Mouse (Mus musculus): ENCODE measurements at regions not wholly inside any gene's neighbourhood (a gene's known extent, or its start where the extent isn't known, plus 50 kb on each side); places are given as distances from the start of the nearest gene placed in this dataset.
A peak's percentile ranks its signal among the peaks of the same experiment; 100 is the strongest.

DNA sequence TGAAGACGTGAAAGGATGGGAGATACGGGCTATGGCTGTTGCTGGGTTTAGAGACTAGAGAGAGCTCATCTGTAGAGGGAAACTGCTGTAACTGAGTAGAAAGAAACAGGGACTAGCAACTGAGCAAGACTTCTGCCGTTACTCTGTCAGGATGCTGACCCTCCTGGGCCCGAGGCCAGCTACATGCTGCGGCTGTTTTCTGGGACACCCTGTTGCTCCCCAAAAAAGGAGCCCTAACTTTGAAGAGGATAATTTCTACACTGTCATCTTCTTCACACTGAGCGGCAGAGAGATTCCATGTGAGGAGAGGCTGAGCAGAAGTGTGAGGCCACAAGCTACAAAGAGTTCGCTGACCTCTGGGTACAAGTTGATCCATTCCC lies 74.2 kb upstream of the Ralgps2 start:
- DNase-seq, result no peak

DNA sequence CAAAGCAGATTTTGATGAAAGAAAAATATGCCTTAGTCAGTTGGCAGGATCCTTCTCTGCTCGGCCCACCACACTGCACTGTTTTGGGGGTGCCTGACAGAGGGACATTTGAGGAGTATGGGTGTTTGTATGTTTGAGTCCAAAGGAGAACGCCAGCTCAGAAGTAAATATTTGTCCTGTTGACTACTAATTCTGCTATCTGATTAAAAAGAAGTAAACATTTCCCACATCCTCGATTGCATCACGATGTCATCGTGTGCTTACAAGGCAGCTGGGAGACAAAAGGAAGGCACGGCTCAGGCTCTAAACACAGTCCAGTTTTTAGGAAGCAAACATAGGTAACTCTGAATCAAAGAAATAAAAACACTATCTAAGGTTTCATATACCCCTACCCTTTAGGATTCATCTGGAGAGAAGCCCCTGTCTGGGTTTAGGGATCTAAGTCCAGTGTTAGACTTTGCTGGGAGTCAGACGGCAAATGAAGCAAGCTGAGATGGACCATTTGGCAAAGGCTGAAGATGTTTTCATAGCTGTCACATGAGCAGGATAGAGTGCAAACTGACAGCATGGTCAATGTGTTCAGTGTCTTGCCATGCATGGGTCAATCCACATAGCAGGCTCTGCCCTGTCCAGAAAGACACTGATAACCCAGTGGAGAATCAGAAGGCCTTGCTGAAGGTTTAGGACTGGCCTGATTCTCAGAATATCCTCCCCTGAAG lies 73.7 kb upstream of the Ralgps2 start:
- no peak for DNase-seq

DNA sequence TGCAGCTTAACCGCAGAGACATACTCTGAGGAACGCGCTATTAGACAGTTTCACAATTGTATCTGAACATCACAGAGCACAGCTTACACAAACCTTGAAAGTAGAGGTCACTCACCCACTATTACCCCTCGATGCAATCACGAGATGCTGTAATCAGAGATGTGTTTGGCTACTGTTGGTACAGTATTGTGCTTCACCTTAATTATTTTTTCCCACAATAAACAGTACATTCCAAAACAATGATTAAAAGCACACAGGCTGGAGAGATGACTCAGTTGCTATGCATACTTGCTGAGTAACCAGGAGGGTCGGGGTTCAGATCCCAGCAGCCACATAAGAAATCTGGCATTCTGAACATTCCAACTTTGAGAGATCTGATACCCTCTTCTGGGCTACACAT lies 71.8 kb upstream of the Ralgps2 start:
- DNase-seq, result no peak

DNA sequence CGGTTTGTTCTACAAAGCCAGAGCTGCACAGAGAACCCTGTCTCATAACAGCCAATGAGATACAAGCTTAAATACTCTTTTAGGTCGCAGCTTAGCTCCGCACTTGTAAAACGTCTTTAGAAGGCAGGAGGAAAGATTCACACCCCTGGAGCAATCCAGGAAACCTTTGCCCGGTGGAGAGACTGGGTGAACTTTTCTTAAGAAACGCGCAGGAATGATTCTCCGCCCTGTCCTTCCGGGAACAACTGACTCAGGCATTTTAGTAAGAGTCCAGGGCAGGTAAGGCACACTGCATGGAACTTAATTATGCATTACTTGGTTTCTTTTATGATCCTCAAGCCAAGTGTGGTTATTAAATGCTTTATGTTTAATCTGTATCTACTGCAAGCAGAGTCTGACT lies 70.0 kb upstream of the Ralgps2 start:
- DNase-seq, result no peak

DNA sequence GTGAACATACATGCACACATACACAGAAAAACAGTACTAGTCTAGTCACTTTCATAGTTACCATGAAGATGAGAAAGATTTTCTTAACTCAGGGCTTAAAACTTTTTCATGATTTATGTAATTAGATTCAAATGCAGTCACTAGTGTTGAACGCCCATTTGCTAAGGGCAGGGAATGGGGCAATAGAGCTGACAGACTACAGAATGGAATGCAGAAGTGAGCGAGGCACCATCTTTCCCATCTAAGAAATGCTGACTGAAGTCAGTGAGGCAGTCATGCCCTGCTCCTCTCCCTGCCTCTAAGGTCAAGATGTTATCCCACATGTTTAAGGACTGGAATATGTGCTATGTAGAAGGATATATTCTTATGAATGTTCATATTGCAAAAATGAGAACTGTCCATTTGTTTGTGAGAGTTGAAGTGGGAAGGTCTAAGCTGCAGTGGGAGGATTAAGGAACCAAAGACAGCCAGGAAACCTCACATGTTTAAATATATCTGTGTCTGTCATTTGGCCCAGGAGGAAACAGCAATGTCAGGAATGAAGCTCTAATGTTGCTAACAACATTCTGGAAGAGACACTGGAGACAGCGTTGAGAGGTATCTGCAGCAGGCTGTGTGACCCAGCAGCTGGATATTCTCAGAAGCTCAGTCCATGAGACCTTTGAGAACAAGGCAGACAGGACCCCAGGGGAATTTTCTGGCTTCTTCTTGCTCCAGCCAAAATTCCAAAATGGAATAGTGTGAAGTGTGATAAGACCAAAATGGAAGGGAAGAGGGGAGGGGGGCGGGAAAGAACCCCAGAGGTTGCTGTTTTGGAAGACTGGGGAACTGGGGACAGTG lies 68.7 kb upstream of the Ralgps2 start:
- DNase-seq, result no peak

DNA sequence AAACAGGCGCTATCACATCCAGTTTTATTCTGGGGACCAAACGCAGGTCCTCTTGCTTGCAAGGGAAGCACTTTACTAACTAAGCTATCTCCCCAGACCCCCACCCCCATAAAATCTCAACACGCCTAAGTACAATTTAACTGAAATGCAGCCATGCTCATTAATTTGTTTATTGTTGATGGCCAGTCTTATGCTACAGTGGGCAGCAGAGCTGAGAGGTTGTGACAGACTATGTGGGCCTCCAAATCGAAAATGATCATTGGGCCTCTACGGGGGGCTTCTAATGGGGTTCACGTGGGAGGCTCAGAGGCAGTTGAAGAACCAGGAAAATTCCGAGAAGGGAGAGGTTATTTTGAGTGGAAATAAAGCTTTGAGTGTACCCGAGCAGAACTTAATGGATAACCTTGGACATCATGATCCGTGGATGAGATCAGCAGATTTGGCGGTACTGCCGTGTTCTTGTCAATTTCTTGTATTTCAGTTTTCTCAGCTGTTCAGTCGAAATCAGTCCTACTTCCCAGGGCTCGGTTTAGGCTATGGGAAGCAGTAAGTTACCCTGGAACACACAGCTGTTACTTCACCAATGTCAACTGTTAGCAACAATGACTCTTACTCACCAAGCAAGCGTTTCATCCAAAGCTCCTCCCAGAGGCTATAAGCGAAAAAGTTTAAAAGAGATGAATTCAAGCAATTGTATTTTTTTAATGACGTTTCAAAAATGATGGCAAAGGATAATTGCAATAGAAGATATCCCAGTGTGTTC lies 65.1 kb upstream of the Ralgps2 start:
- no peak for DNase-seq

DNA sequence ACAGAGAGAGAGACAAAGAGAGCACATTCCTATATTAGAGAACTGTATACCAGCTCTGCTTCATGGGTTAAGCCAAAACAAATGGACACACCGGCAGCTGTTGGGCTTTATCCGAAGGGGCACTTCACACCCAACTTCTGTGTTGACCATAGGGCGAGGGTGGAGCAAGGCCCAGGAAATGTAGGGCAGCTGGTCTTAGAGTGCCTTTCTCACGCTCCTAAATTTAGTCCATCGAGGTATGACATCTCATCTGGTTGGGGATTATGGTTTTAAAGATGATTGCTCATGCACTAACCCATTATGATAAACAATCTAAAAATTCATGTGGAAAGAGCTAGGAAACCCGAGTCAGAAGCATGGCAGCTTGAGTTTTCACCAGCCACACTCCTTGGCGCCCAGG lies 63.6 kb upstream of the Ralgps2 start:
- no peak for DNase-seq

DNA sequence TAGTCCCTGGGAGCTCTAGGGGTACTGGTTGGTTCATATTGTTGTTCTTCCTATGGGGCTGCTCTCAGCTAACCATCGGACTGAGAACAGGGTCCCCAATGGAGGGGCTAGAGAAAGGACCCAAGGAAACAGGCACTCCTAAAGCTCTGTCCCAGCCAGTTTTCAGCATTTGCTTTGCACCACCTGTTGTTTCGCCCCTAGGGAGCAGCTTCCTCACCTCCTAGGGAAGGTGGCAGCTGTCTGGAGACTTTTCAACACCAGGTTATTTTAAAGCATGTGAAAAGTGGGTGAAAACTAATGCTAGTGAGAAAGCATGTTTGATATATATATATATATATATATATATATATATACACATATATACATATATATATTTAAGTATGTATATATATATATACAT lies 62.8 kb upstream of the Ralgps2 start:
- DNase-seq, result no peak

DNA sequence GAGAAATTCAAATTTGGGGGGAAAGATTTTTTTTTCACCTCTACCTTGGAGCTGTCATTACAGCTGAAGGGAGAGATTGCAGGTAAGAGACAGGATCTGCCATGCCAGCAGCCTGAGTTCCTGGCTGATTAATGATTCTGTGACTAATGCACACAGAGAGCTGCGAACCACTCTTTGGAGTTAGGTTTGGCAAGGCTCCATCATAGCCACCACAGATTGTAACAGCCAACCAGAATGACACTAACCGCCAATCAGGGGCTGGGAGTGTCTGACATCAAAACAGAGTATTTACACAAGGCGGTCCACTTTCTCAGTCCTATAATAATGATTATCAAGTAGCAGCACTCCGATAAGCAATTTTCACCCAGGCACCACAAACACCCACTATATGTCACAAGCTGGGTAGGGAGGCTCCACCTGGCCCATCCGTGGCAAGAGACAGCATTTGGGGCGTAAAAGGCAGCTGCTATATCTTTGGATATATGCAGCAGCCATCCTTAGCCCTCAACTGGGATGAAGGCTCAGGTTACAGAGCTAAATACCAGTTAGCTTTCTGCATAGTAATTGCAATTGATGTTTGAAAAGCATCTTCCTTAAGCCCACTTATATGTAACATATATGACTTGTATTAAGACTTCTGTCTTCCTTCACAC lies 61.7 kb upstream of the Ralgps2 start:
- DNase-seq, result no peak

DNA sequence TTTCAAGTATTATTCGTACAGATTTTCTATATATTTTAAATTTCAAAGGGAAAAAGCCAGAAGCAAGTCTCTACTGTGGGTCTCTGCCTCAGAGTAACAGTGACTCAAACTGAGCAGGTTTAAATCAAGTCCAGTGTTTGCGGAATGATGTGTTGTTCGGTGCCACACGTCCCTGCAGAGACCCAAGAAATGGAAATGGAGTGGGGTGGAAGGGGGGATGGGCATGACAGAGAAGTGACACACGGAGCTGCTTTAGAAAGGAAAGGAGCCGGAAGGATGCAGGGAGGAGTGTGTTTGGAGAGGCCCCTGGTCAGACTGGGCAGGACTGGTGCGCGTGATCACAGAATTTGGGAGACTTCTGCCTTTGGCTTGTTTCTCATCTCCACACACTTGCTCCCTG lies 60.5 kb upstream of the Ralgps2 start:
- DNase-seq, result no peak

DNA sequence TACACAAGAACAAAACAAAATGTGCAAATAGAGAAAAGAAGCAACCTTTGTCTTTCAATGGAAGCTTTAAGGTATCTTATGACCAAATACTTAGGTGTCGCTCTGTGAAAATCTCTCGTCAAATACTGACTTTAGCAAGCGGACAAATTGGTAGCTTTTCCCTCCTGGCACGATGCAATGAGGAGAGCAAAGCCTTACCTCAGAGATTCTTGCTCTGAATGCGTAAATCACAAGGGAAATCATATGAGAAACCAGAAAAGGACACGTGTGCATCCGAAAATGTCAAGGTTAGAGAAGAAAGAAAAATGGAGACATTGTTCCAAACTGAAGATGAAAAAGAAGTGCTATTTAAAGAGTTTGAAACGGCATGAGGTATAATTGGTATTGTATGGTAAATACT lies 59.8 kb upstream of the Ralgps2 start:
- DNase-seq, result no peak

DNA sequence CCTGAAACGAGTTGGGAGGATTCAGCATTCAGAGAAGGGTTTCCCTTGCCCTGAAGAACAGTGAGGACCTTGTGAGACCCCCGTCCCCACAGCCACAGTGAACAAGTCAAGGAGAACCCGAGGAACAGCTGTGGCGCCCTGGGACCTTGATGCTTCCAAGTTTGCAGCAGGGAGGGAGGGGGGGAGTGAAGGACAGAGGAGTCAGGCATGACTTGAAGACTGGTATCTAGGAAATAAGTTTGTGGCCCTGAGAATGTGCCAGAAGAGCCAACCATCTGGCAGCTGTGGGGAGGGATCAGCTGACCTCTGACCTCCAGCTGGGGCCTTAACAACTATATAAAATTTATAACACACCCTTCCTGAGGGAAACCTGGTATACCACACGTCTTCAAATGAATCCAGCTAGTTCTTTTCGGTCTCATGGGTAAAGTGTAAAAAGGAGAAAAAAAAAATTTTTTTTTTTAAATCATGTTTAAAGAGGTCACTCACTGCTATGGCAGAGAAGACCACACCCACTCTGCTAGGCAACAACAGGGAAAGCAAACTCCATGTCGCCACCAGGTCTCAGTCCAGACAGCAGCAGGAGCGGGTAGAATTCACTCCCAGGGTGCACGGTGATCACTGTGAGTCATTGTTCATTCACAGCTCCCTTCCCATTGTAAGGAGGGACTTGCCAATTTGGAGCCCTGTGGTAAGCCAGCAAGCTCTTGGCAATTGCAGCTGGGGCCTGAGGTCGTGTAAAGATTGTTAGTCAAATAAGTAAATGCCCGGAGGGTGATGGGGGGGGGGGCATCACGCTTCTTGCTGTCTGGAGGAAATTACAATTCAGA lies 58.3 kb upstream of the Ralgps2 start:
- DNase-seq, result peak; percentile 19

DNA sequence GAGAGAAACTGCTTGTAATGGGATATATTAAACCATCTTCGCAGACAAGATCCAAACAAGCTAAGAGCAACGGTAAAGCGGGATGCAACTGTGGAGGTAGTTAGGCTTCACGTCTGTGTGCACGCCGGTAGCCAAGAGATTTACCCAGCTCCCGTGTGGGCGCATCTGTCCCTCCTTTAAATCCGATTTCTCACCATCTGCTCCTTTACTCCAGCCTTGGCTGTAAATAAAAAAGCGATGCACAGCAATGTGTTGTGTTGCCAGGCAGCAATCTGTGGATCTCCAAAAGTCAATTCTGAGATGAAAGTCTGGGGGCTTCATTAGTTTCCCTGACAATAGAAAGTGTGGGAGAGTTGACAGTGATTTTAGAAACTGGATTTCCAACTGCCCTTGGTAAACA lies 57.6 kb upstream of the Ralgps2 start:
- peak; percentile 76 for DNase-seq

DNA sequence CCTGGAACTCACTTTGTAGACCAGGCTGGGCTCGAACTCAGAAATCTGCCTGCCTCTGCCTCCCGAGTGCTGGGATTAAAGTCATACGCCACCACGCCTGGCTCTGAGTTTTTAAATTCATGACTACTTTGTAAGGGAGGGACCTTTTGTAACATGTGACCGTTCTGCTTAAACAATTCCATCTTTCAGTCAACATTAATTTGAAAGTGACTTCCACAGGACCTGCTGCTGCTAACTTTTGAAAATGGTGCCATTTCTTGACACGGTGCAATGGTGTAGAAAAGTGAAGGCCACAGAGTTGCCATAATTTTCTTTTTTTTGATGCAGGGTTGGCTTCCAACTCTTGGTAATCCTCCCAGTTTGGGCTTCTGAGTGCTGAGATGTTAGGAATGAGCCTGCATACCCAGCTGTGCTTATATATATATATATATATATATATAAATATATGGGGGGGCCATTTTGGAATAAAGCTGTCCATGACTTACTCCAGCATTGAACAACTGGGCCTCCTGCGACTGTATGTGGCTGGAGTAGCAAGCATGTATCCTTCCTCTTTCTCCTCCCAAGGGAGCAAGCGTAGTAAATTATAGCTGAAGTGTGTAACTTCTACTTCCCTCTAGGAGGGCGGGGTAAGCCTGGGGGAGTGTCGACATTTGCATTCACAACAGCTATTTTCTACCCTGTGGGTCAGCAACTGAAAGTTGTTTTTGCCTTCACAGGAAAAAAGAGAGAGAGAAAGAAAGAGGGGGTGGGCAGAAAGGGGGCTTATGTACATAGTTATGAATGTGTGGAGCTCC lies 56.9 kb upstream of the Ralgps2 start:
- DNase-seq, result peak; percentile 44

DNA sequence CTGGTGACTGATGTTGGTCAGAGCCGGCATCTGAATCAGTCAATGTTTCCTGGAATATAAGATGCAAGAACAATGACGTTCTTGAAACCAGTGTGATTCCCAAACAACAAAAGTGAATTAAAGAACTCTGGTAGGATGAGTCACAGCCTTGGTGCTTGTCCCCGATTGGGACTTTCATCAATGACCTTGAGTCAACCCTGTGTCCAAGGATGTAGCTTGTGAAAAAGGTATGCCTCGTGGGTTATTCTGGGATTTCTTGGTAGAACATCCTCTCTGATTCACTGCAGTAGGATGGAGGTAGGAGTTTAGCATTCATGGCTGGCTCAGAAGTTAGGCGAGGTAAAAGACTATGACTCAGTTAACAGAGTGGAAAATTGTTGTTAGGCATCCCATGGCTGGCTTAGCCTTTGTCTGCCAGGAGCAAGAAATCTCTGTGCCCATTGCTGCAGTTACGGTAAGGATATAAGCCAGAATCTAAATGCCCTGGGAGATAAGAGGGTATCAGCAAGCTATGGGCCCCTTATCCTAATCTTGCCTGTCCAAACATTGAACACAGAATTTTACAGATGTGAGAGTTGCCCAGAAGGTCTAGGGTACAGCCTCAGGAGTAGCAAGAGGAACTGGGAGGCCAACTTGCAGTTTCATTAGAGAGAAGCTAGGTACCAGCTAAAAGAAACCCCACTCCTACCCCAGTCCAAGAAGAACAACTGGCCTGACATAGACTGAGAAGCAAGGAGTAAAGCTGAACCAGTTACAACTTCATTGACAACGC lies 55.9 kb upstream of the Ralgps2 start:
- no peak for DNase-seq

DNA sequence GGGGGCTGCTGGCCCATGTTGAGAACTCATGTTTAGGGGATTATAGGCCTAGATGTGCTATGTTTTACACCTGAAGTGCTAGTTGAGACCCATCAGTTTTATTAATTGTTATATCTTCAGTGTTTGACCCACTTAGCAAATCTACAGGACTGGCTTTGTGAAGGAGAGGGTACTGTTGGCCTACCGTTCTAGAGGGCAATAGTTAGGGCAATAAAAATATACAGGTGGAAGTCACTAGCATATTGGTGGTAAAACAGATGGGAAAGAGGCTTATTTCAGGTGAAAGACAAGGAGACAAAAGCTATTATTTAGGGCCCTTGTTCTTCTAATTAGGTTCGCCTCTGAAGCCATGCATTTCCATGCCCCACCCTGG lies 55.2 kb upstream of the Ralgps2 start:
- DNase-seq, result no peak

DNA sequence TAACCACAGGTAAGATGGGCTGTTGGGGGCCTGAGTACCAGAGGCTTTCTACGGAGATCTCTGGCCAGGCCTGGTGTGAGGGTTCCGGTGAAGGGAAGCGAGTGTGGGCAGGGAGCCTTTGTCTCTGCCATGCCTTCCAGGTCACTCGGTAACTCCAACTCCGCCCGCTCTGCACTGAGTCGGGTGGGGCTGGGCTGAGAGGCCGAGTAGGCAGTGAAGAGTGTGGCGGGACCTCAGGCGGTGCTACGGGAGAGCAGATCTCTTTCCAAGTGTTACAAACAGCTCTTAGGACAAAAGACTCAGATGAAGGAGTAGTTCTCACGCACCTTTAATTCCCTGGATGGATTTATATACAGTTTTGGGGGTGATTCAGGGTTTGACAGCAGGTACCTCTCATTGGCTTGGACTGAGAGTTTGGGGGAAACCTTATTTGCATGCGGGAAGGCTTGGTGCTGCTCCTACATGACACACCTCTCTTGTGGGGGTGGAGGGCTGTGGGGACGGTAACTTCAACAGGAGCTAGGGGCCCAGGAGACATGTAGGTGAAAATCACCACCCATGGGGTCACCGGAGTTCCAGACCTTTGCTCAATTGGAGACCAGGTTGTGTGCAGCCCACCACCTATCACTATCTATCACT lies 54.7 kb upstream of the Ralgps2 start:
- no peak for DNase-seq

DNA sequence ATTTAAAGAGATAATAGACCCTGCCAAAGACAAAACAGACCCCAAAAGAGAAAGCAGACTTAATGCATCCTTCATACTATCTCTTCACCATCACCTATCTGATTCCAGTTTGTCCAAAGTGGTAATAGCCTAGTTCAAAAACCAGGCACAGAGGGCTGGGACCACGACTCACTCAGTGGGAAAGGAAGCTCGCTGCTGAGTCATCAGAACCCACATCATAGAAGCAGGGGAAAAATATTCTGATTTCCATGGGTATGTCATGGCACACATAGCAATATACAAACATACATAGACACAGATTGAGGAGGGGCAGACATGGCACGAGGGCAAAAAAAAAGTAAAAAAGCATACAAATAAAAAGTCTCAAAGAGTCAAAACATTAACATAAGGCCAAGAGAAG lies 53.7 kb upstream of the Ralgps2 start:
- DNase-seq, result no peak

DNA sequence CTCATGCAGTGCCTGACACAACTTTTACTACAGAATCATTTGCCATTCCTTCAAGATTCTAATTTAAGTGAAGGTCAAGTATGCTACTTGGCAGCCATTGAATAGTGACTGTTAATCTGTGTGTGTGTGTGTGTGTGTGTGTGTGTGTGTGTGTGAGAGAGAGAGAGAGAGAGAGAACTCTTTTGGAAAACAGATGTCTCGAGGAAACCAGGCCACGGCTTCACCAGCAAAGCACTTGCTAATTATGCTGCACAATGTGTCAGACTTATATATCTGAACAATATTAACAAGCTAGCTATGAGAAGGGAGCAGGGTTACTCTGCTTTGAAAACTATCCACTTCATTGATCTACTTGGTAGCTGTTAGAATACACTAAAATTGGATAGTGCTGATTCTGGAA lies 53.1 kb upstream of the Ralgps2 start:
- no peak for DNase-seq
